Mouse (Mus musculus) heart, adult 2 months (tissue): ENCODE measurements around the gene Shisal1. TPM values are rescaled to one million over a fixed set of nuclear protein-coding genes. Genes with fewer than 3 reads are reported as not detected.

Experiments used
- DNase-seq, 2 experiments: peaks; one replicate each; pipeline ENCODE4 v3.0.0; 2021
- H3K27ac ChIP-seq: fragments of 200-600 bp; 2 replicates; pipeline ENCODE4 v1.8.1; 2022
- H3K27me3 ChIP-seq: fragments of 200-500 bp; 2 replicates; pipeline ENCODE4 v1.6.1; 2012; ENCODE audit warnings: mild to moderate bottlenecking, low read length, inconsistent platforms, mixed read lengths; ENCODE audit not compliant: control insufficient read depth, insufficient read depth
- H3K36me3 ChIP-seq: fragments of 200-500 bp; 2 replicates; pipeline ENCODE4 v1.6.1; 2012; ENCODE audit warnings: low read length, inconsistent platforms; ENCODE audit not compliant: control insufficient read depth, insufficient read depth
- H3K4me1 ChIP-seq: fragments of 200-500 bp; 2 replicates; pipeline ENCODE4 v1.6.1; 2011; ENCODE audit warnings: low read length; ENCODE audit not compliant: control insufficient read depth, insufficient read depth
- H3K4me3 ChIP-seq: fragments of 200-600 bp; 2 replicates; pipeline ENCODE4 v1.8.1; 2022
- H3K79me2 ChIP-seq: fragments of 200-500 bp; replicated peaks from 2 replicates; pipeline ENCODE4 v1.6.1; 2012; ENCODE audit warnings: mild to moderate bottlenecking, inconsistent platforms, low read length, moderate library complexity, mixed read lengths; ENCODE audit not compliant: control insufficient read depth, insufficient read depth
- H3K9ac ChIP-seq: fragments of 200-500 bp; 2 replicates; pipeline ENCODE4 v1.6.1; 2012; ENCODE audit warnings: low read depth, mild to moderate bottlenecking, control low read depth, inconsistent platforms, low read length, mixed read lengths
- CTCF ChIP-seq: fragments of 200-600 bp; IDR thresholded peaks from 2 replicates; pipeline ENCODE4 v1.8.1; 2022; ENCODE audit warnings: antibody characterized with exemption, mild to moderate bottlenecking, moderate library complexity
- EP300 ChIP-seq: fragments of 200-500 bp; IDR thresholded peaks from 2 replicates; pipeline ENCODE4 v1.6.1; 2011; ENCODE audit warnings: low read depth, low read length, control low read depth; ENCODE audit not compliant: insufficient read depth
- POLR2A ChIP-seq: fragments of 200-500 bp; IDR thresholded peaks from 2 replicates; pipeline ENCODE4 v1.6.1; 2011; ENCODE audit warnings: mild to moderate bottlenecking, low read depth, low read length, control low read depth; ENCODE audit not compliant: insufficient read depth
- WGBS: fragments of 180-500 bp; shearing (Covaris S2); methylation state at CpG from one replicate; pipeline ENCODE4 v1.1.7; 2018; 5-methylcytosine and 5-hydroxymethylcytosine counted together
- intact Hi-C: fragments of 180-260 bp; cut with DNase I; formaldehyde crosslinking; loops from one replicate; pipeline ENCODE4 v1.15.1; 2025
- polyA plus RNA-seq: library from polyadenylated mRNA; depleted of rRNA; stranded (reverse); fragments of >200 nt; gene quantifications from 2 replicates; pipeline ENCODE4 v1.2.3, GENCODE M21; 2012
- total RNA-seq, 2 experiments: library from RNA; stranded (reverse); gene quantifications; 2 replicates each; pipeline ENCODE4 v1.2.3; 2021

The Shisal1 gene
- total and polyA plus RNA-seq, 3 experiments, result 1.1 to 1.8 (median 1.7) TPM

GRCm38 (mm10) chr15:84440820-84441219 is 6.1 kb downstream of the Shisal1 start:
- TF ChIP-seq POLR2A (no peak), EP300 (no peak), CTCF (no peak)
- Histone ChIP-seq H3K36me3 (no peaks in the 10 kb centered on the region), H3K4me3 (no peak overlapping the region), H3K4me1 (peaks cover 1% of the 10 kb centered on the region; the same call in 1 of the 2 replicates), H3K27me3 (no peaks in the 10 kb centered on the region), H3K9ac (no peak overlapping the region), H3K27ac (no peak overlapping the region), H3K79me2 (no peaks in the 10 kb centered on the region)
- intact Hi-C loops, result loop anchor here (10.0 kb wide), 1 partner anchor 176 kb away; no protein-coding TSS in a partner anchor
- WGBS, result 51% methylated on average over 3 of the region's 3 CpGs
- DNase-seq, result peak in 1 of 2 experiments; percentile 12

- Histone ChIP-seq H3K27ac (no peak overlapping the region), H3K4me3 (no peak overlapping the region), H3K4me1 (no peaks in the 10 kb centered on the region; the same call in 1 of the 2 replicates), H3K27me3 (no peaks in the 10 kb centered on the region), H3K36me3 (no peaks in the 10 kb centered on the region), H3K79me2 (no peaks in the 10 kb centered on the region), H3K9ac (no peak overlapping the region)
- no peak for DNase-seq
- no peak for TF ChIP-seq CTCF
- TF ChIP-seq EP300, result no peak
- no peak for TF ChIP-seq POLR2A
- intact Hi-C loops, result no loop called here
- 68% methylated on average over 10 of the region's 10 CpGs for WGBS
These were observed 13.2 kb downstream of the Shisal1 start for GRCm38 (mm10) chr15:84433586-84434185.

GRCm38 (mm10) chr15:84430482-84430881 is 16.4 kb downstream of the Shisal1 start:
- intact Hi-C loops, result no loop called here
- no peak overlapping the region for H3K9ac ChIP-seq
- H3K27me3 ChIP-seq, result no peaks in the 10 kb centered on the region
- H3K4me3 ChIP-seq, result no peak overlapping the region
- H3K27ac ChIP-seq, result peak overlapping the region; percentile 24
- no peaks in the 10 kb centered on the region; the same call in 1 of the 2 replicates for H3K4me1 ChIP-seq
- DNase-seq, result peak; percentile 39 to 80
- WGBS, result 40% methylated on average over 5 of the region's 5 CpGs
- TF ChIP-seq EP300 (peak; percentile 70; the same call in 1 of the 2 replicates), CTCF (peak; percentile 15; the same call in 1 of the 2 replicates), POLR2A (no peak)
- no peaks in the 10 kb centered on the region for H3K79me2 ChIP-seq
- no peaks in the 10 kb centered on the region for H3K36me3 ChIP-seq

- no peaks in the 10 kb centered on the region for H3K27me3 ChIP-seq
- DNase-seq, result peak in 1 of 2 experiments; percentile 42
- H3K4me3 ChIP-seq, result no peak overlapping the region
- intact Hi-C loops, result no loop called here
- H3K27ac ChIP-seq, result no peak overlapping the region
- WGBS, result 72% methylated on average over 6 of the region's 6 CpGs
- no peak overlapping the region for H3K9ac ChIP-seq
- H3K79me2 ChIP-seq, result no peaks in the 10 kb centered on the region
- H3K36me3 ChIP-seq, result no peaks in the 10 kb centered on the region
- peaks cover 1% of the 10 kb centered on the region; the same call in 1 of the 2 replicates for H3K4me1 ChIP-seq
- TF ChIP-seq EP300, result no peak
- TF ChIP-seq POLR2A, result no peak
- no peak for TF ChIP-seq CTCF
These were observed 19.3 kb downstream of the Shisal1 start for GRCm38 (mm10) chr15:84427624-84428023.

- intact Hi-C loops, result no loop called here
- Histone ChIP-seq H3K79me2 (no peaks in the 10 kb centered on the region), H3K27me3 (no peaks in the 10 kb centered on the region), H3K9ac (no peak overlapping the region), H3K27ac (no peak overlapping the region), H3K4me3 (no peak overlapping the region), H3K4me1 (peaks cover 1% of the 10 kb centered on the region; the same call in 1 of the 2 replicates), H3K36me3 (no peaks in the 10 kb centered on the region)
- no peak for DNase-seq
- no peak for TF ChIP-seq EP300
- TF ChIP-seq CTCF, result no peak
- TF ChIP-seq POLR2A, result no peak
- WGBS, result 83% methylated on average over 5 of the region's 5 CpGs
These were observed 21.2 kb downstream of the Shisal1 start for GRCm38 (mm10) chr15:84425733-84426132.

GRCm38 (mm10) chr15:84423781-84424180 is 23.1 kb downstream of the Shisal1 start:
- Histone ChIP-seq H3K9ac (no peak overlapping the region), H3K4me1 (peaks cover 1% of the 10 kb centered on the region; the same call in 1 of the 2 replicates), H3K27me3 (no peaks in the 10 kb centered on the region), H3K36me3 (no peaks in the 10 kb centered on the region), H3K79me2 (no peaks in the 10 kb centered on the region), H3K4me3 (no peak overlapping the region), H3K27ac (peak overlapping the region; percentile 28; the same call in 1 of the 2 replicates)
- 63% methylated on average over 5 of the region's 5 CpGs for WGBS
- intact Hi-C loops, result no loop called here
- TF ChIP-seq EP300 (no peak), CTCF (no peak), POLR2A (no peak)
- no peak for DNase-seq
